Mouse (Mus musculus) E14TG2a.4 (cell line): ENCODE data around the gene She.

ENCODE experiments used
- CTCF ChIP-seq: conservative IDR thresholded peaks from 2 replicates; pipeline ENCODE4 v1.5.1; 2014; ENCODE audit warnings: low read length
- NANOG ChIP-seq: IDR thresholded peaks from 2 replicates; pipeline ENCODE4 v1.6.1; 2014; ENCODE audit warnings: borderline replicate concordance, low read length, mixed read lengths

DNA sequence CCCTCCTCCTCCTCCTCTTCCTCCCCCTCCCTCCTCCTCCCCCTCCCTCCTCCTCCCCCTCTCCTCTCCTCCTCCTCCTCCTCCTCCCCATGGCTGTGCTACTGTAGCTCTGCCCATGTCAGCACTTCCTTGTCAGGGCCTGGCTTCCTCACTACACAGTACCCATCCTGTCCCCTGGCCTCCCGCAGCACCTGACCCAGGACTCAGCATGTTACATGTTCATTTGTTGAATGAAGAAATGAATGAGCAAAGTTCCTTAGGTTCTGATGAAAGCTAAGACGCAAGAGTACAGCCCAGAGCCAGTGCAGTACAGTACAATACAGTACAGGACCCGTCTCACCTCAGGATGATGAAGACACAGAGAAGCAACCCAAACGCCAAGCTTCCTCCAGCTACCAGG is 45.3 kb downstream of the She start:
- no peak for TF ChIP-seq CTCF
- no peak for TF ChIP-seq NANOG
